Mouse (Mus musculus) induced T-regulatory cell, adult 2 months (primary cell): ENCODE results near the gene Lsm11.
A peak's percentile ranks its signal among the peaks of the same experiment; 100 is the strongest.
"Not testable (repeated sequence)": the region's sequence is repeated elsewhere in the genome, so short reads cannot be mapped to it uniquely, and the experiment has no call there.

Source experiments
- DNase-seq: peaks from one replicate; pipeline ENCODE4 v3.0.0-alpha.2; 2012; ENCODE audit warnings: low read depth

Gene Lsm11

GRCm38 (mm10) chr11:45883270-45883931, 61.3 kb downstream of the Lsm11 start:
- peak; percentile 29 for DNase-seq

GRCm38 (mm10) chr11:45881683-45882068, 63.1 kb downstream of the Lsm11 start:
- no peak for DNase-seq

- peak; percentile 40 for DNase-seq
These were observed 63.6 kb downstream of the Lsm11 start for GRCm38 (mm10) chr11:45881026-45881682.

- DNase-seq = not testable (repeated sequence)
These were observed 65.4 kb downstream of the Lsm11 start for GRCm38 (mm10) chr11:45879366-45879765.
